Mouse (Mus musculus): ENCODE data around the gene Olig2. TPM values are rescaled to one million over a fixed set of nuclear protein-coding genes. Genes with fewer than 3 reads are reported as not detected.

Gene Olig2
- total and polyA plus RNA-seq, 3 experiments = not detected

DNA sequence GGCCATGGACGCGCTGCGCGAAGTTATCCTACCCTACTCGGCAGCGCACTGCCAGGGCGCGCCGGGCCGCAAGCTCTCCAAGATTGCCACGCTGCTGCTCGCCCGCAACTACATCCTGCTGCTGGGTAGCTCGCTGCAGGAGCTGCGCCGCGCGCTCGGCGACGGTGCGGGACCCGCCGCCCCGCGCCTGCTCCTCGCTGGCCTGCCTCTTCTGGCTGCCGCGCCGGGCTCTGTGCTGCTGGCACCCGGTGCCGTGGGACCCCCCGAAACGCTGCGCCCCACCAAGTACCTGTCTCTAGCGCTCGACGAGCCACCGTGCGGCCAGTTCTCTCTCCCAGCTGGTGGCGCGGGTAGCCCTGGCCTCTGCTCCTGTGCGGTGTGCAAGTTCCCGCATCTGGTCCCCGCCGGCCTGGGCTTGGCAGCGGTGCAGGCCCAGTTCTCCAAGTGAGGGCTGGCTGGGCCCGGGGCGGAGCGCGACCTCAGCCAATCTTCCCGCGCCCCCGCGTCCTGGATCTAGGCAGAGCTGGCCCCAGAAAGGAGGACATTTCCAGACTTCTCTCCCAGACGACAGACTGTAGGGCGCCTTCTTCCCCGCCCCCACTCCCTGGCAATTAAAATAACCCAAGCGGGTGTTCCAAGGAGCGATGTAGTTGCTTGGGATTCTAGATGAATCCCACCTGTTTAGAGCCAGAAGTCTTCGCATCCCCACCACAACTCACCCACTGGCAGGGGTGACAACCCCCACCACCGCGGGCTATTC lies 45.1 kb downstream of the Olig2 start:
- DNase-seq = no peak

- no peak for DNase-seq
These were observed 45.8 kb downstream of the Olig2 start for GRCm38 (mm10) chr16:91270982-91271549.

DNA sequence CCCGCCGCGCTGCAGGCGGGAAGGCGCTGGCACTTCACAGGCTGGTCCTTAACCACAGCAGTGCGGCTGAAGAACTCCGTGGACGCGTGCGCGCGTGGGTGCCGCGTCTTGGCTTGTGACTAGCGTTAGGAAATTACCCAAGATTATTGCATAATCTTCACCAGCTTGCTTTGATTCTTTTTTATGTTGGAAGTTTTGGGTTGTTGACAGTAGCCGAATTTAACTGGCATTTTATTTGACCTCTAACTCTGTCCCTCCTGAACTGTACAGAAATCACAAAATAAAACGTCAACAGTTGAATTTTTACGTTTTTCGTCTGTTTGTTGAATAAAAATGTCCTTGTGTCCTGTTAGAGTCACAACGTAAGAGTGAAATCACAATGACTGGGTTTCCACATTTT lies 46.4 kb downstream of the Olig2 start:
- DNase-seq = peak; percentile 10

Other genes with a start within 250 kb of the Olig2 start
- 10 to 100 TPM; 44.3 to 65.6 TPM for gene Synj1, start 214.1 kb upstream of the Olig2 start, total RNA-seq (2021)
- gene Synj1, start 214.1 kb upstream of the Olig2 start, polyA plus RNA-seq (2012; rRNA removed) = 23.4 and 27.5 TPM in 2 replicates
- gene Paxbp1, start 180.9 kb upstream of the Olig2 start, total RNA-seq (2021) = 10 to 100 TPM; 32.9 to 63.1 TPM
- gene Paxbp1, start 180.9 kb upstream of the Olig2 start, polyA plus RNA-seq (2012; rRNA removed) = 8.8 and 11.6 TPM in 2 replicates
- under 1 TPM in 1 of 2 experiments, not detected in 1; 0.21 TPM for gene 4932438H23Rik, start 130.3 kb upstream of the Olig2 start, total RNA-seq (2021)
- 0.06 TPM in 1 of 2 replicates, not detected in the other for gene 4932438H23Rik, start 130.3 kb upstream of the Olig2 start, polyA plus RNA-seq (2012; rRNA removed)
- under 1 TPM; 0.37 to 0.86 TPM for gene Olig1, start 44.3 kb downstream of the Olig2 start, total RNA-seq (2021)
- gene Olig1, start 44.3 kb downstream of the Olig2 start, polyA plus RNA-seq (2012; rRNA removed) = 0.49 and 2.2 TPM in 2 replicates
- gene Ifnar2, start 147.3 kb downstream of the Olig2 start, total RNA-seq (2021) = 100 to 1,000 TPM; 112 to 134 TPM
- 225 and 282 TPM in 2 replicates for gene Ifnar2, start 147.3 kb downstream of the Olig2 start, polyA plus RNA-seq (2012; rRNA removed)
- gene Gm21970, start 166.3 kb downstream of the Olig2 start, total RNA-seq (2021) = under 1 TPM in 1 of 2 experiments, not detected in 1; 0.69 TPM
- not detected in 2 replicates for gene Gm21970, start 166.3 kb downstream of the Olig2 start, polyA plus RNA-seq (2012; rRNA removed)
- 100 to 1,000 TPM; 255 to 258 TPM for gene Il10rb, start 180.7 kb downstream of the Olig2 start, total RNA-seq (2021)
- 97.1 and 107 TPM in 2 replicates for gene Il10rb, start 180.7 kb downstream of the Olig2 start, polyA plus RNA-seq (2012; rRNA removed)

All from adrenal gland, adult 2 months (tissue).